Mouse (Mus musculus) 416B (cell line): ENCODE results near the gene Tacr2.

ENCODE experiments used
- DNase-seq: peaks from one replicate; pipeline ENCODE4 v3.0.0; 2011; ENCODE audit warnings: low read depth

The Tacr2 gene

DNA sequence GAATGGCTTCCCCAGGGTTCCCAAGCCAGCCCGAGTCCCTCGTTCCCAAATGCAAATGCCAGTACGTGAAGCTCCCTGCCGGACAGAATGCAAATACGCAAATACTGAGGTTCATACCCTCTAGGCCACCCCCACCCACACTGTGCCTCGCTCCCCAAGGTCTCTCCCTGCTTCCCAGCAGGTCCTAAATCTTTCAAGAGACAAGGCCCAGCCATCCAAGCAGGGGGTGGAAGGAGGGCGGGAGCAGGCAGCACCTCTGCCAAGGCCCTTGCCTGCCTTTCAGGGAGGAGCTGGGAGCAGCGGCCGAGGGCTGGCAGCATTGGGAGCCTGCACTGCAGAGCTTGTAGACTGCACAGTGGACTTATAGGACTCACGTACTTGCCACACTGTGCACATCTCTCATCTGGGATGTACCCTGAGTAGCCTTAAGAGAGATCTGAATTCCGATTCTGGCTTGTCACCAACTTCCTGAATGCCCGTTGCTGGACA, at the start of gene Tacr2:
TSS of gene Tacr2 (plus strand) at position 439 of the 489 bp plus-strand sequence.
- DNase-seq = no peak

DNA sequence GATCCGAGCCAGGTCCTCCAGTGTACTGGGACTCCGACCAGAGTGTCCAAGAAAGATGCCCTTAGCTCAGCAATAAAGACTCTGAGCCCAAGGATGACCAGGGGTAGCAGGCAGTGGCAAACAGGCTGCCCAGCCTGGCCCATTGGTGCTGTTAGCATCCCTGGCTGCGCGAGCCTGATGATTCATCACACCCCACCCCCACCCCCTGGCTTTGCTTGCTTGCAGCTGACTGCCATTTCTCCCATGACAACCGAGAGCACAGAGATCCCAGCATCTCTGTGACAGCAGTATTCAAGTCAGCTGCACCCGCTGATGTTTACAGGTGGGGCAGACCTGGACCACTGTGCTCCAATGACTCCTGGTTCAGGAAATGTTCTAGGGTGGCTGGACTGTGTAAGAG, 49.7 kb upstream of the Tacr2 start:
- no peak for DNase-seq

DNA sequence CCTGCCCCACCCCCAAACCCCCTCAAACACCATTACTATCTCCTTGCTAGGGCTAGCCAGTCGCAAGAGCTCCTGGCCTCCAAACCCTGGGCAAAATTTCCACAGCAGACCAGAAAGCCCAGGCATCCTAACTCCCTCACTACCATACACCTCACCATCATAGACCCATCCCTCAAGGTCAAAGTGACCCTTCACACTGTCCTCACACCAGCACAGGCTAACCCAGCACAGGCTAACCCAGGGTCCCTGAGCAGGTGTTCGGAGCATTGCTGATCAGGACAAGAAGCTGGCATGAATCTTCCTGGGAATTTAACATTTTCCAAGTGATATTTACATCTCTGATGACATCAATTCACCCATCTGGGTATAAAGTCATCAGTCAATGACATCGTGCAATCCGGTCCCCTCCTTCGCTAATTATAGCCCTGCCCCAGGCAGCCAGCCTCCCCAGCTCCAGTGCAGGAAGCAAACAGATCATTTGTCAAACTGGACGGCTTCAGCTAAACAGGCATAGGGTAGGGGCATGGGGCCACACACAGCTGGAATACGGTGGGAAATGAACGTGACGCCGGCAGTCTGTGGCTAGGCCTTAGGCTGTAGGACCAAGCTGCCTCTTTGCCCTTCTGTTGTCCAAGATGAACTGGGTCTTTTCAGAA, 43.9 kb upstream of the Tacr2 start:
- DNase-seq = no peak

DNA sequence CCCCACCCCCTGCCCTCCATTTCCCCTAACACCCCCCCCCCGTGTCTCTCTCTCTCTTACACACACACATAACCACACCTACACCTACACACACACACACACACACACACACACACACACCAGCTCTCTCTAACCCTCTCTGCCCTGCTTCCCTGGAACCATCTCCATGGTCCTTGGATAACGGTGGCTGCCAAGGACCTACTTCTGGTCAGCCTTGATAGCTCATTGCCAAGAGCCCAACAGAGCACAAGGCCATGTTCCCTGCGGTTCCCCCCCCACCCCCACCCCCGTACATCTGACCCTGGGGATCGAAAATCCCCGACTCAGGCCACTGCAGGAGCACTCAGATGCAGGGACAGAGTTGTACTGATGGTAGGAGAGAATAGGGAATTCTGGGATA, 40.9 kb upstream of the Tacr2 start:
- DNase-seq = no peak

DNA sequence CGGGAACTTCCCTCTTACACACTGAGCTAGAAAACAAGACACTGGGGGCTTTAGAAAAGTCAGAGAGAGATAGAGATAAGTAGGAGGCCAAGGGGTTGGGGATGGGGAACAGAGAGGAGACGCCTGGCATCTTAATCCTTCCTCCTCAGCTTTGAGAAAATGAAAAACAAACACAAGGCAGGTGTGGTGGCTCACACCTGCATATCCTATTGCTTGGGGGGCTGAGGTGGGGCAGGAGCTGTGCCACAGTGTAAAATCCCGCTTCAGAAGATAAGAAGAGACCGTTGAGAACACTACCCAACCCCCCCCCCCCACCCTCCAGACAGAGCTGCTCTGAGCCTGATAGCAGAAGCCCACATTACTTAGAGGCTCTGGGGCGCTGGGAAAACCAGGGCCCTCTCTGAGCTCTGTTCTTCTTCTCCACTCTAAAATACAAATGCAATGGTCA, 37.0 kb upstream of the Tacr2 start:
- DNase-seq = no peak

DNA sequence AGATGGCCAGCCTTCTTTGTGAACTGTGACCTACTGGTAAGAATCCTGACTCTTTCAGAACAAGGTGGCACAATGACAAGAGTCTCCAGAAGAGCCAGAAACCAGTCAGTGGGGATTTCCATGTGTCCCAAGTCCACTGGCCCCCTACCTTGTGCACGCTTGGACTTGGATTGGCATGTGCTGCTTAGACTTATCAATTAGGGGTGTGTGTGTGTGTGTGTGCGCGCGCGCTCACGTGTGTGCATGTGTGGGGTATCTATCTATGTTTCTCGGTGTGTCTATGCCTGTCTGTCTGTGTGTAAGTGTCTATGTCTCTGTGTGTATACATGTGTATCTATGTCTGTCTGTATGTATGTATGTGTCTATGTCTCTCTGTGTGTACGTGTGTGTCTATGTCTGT, 36.6 kb upstream of the Tacr2 start:
- DNase-seq = no peak

DNA sequence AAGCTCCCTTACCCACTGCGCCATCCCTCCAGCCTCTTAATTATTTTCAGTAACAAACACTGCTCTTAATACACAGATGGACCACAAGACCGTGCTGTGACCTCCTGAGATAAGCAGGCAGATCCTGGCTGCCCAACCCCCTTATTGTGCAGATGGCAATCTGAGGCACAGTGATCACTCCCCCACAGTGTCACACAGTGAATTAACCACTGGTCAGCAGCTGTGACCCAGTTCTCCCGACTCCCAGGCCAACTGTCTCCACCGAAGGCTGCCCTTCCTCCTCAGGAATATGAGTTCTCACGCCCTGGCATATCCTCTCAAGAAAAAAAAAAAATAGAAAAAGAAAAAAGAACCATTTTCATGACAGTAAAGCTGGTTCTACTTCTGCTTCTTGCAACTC, 35.6 kb upstream of the Tacr2 start:
- peak; percentile 14 for DNase-seq

DNA sequence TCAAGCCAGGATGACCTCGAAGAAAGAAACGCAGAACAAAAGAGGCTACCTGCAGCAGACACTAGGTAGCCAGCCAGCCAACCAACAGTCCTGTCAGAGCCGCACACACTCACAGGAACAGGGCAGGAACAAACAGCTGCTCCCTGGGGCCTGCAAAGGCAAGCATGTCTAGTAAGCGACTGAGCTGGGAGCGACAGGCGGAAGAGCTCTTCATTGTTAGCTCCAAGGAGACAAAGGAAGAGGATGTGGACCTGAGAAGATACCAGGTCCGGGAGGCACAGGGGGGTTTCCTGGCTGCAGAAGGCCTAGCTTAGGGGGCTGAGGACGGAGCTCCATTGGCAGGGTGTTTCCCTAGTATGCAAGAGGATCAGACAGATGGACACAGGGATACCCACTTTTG, 35.0 kb upstream of the Tacr2 start:
- DNase-seq = no peak

DNA sequence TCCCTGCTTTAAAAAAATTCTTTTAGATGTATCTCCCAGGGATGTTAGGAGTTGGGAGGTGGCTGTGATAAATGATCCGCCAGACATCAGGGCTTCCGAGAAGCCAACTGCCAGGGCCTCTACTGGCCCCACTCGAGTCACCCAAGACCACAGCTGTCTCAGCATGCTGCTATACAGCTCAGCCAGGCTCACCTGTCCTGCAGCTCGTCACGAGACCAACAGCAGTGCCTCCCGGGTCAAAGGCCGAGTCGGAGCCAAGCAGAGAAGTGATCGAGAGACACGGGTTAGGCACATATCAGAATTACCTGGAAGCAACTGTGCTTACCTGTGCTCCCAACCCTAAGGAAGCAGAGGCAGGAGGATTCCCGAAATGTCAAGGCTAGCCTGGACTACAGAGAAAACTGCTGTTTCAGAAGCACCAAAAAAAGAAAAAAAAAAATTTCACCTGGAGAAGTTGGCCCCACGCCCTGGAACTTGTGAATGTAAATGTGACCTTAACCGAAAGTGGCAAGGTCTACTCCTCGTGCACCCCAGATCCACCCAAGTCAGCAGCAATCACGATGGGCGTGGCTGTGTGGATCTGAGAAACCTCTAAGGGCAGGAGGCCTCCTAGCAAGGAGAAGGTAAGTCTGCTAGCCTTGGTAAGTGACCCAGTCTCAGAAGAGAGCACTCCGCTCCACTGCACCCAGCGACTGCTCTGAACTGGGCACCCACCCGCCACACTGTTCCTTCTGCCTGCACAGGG, 34.0 kb upstream of the Tacr2 start:
- no peak for DNase-seq

DNA sequence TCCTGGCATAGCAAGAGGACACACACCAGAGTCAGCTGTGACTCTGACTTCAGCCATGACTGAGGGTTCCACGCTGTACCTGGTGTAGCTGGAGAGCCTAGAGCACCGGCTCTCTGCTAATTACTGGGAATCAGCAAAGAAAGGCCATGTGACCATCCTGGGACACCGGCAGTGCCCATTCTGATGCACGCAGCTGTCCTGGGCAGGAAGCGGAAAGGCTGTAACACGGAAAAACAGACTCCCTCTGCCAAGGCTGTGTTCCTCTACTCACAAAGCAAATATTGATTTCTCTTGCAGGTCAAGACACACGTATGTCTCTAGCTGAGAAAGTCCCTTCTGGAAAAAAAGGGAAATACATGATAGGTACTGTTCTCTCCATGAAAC, 33.5 kb upstream of the Tacr2 start:
- no peak for DNase-seq

DNA sequence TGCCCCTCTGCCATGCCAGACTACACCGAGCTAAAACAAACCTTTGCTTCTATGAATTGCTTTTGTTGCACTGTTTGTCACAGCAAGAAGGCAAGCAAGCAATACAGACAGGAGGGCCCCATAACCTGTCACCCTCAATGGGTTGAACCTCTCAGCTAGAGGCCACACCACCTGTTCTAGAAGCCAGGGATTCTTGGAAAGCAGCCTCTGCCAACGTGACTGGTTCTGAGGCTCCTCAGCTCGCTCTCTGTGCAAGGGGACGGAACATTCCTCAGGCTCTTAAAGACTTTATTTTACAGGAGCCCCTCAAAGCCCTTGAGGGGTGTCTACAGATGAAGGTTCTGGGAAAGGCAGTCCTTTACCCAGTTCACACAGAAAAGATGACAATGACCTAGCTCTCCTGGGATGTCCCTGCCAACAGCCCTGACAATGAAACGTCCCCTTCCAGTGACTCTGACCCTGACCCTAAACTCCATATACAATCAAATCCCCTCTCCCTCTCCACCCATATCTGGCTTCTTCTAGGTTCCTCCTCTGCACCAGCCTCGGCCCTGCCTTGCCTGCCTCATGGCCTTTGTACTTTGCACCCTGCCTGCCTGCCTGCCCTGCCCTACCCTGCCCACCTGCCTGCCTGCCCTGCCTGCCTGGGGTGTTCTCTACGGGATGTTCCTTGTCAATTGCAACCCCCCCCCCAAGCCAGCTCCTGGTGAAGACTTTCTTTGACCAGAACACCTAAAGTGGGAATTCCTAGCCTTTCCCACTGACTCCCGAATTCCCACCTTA, 31.3 kb upstream of the Tacr2 start:
- DNase-seq = no peak

DNA sequence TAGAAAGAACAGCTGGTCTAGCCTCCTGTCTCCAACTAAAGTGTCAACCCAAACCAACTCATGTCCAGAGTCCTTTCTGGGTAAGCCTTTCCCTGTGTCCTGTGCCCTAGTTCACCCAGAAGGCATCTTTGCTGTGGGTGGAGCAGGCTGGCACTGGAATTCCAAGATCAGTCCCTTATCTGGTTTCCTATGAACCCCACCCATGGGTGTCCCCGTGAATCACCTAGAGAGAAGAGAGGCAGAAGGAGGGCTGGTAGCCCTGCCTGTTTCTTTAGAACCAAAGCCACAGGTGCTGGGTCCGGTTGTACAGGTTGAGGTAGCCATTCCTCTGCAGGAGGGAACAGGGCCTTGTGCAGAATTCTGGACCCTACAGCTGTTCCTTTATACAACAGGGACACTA, 30.6 kb upstream of the Tacr2 start:
- DNase-seq = no peak

DNA sequence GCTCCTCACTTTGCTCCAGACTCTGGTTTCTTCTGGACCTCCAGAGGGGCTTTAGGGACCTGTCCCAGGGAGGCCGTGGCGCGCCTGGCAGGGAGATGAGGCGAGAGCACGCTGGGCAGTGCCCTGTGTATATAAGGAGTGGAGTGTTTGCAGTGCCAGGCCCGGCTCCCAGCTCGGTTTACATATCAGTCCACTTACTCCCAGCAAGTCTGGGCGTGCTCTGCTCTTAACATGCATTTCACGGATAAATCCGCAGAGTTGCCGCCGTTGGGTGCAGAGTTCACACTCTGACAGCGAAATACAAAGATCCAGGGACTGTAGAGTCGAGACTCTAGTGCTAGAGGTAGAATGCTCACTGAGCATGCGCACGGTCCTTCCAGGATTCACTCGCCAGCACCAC, 29.5 kb upstream of the Tacr2 start:
- DNase-seq = no peak

DNA sequence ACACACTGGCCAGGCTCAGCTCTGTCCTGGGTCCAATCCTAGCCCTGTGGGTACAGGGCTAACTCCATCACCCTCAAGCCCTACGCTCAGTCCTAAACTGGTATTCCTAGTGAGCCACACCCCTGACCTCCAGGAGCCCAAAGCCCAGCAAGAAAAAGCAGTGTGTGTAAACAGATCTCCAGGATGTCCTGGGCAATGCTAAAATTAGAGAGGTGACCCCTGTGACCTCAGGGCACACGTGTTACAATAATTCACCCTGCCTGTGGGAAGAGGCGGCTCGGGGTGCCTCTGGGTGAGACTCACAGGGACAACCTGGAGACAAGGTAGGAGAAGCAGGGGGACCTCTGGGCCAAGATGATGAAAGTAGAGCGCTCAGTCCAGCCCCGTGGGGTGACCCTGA, 28.0 kb upstream of the Tacr2 start:
- no peak for DNase-seq

DNA sequence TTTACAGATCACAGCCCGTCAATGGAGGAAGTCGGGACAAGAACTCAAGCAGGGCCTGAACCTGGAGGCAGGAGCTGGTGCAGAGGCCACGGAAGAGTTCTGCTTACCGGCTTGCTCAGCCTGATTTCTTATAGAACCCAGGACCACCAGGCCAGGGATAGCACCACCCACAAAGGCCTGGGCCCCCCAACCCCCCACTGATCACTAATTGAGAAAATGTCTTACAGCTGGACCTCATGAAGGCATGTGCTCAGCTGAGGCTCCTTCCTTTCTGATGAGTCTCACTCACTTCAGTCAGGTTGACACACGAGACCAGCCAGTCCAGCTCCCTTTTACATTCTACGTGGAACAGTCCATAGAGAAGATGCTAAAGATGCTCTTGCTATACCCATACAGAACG, 26.4 kb upstream of the Tacr2 start:
- DNase-seq = no peak

DNA sequence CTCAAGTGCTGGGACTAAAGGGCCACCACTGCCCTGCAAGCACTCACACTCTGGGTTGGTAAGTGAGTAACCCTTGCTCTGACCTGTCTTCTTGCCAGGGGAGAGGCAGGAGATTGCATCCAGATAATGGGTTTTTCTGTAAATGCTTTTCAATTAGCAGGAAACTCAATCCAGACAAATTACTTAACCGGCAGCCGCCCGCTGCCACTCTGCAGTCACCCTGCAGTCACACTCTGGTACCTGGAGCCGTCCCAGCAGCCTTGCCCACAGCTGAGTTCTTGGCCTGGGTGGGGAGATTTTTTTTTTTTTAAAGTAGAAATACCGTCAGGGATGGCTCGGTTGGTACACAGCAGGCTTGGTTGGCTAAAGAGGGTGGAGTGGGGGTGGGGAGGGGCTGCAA, 24.1 kb upstream of the Tacr2 start:
- no peak for DNase-seq

DNA sequence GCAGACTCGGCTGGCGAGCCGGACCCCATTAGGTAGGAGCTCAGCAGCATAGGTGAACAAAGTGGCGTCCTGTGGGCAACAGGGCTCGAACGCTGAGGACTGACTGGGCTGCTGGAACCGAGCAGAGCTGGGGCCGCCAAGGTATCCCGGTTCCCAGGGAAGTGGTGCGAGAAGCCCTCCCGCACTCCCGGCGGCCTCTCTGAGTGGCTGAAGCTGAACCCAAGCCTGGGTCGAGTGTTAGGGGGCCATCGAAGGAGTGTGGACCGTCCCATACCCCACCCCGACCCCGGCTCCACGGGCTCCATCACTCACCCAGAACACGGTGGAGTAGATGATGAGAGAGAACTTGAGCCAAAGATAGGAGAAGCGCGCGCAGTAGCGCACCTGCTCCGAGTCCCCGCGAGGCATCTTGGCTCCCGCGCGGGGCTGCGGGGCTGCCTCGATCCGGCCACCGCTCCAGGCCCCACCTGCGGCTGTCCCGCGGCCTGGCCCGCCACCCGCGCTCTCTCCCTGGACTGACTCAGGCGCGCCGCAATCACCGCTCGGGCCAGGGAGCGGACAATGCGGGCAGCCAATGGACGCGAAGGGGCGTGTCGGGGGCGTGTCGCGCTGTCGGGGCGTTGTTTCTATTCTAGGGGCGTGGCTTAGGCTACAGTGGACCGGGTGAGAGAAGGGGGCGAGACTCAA, 21.4 kb upstream of the Tacr2 start, which contains the start of gene Tspan15:
TSS of gene Tspan15 (minus strand) at position 544 of the 687 bp plus-strand sequence.
- DNase-seq = no peak

DNA sequence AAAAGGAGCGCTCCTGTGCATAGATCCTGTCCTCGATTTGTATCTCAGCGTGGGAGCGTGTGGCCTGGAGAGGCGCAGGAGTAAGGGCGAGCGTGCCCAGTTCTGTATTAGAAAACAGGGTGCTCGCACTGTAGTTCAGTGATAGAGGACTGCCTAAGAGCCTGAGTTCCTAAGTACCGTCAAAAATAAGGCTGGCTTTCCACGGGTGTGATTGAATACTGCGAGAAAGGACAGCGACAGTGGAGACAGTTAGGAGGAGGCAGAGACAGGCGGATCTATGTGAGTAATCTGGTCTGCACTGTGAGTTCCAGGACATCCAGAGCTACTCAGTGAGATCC, 20.9 kb upstream of the Tacr2 start:
- no peak for DNase-seq

DNA sequence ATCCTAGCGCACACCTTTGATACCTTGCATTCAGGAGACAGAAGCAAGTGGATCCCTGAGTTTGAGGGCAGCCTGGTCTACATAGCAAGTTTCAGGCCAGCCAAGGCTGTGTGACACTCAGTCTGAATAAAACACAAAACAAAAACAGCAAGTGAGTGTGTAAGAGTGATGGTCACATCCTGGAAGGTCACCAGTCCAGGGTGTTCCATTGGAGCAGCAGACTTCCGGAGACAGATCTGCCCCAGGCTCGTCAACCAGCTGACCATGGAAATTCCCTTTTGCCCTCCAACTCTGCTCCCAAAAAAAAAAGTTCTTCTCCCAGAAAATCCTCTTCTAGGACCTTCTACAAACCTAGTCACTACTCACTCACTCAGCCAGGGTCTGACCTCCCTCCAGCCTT, 20.4 kb upstream of the Tacr2 start:
- DNase-seq = no peak

DNA sequence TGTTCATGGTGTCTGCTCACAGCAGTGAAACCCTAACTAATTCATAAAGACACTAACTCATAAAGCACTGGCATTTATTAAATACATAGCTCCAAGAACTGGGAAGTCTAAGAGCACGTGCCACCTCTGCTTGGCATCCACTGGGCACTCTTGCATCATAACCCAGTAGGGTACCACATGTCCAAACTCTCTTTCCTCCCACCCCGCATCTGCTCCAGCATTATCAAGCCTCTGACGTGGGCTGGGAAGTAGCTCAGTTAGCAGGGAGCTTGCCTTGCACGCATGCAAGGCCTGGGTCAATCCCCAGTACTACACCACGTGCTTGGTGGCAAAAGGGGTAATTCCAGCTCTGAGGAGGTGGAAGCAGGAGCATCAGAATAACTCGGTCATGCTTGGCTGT, 16.1 kb upstream of the Tacr2 start:
- DNase-seq = no peak

DNA sequence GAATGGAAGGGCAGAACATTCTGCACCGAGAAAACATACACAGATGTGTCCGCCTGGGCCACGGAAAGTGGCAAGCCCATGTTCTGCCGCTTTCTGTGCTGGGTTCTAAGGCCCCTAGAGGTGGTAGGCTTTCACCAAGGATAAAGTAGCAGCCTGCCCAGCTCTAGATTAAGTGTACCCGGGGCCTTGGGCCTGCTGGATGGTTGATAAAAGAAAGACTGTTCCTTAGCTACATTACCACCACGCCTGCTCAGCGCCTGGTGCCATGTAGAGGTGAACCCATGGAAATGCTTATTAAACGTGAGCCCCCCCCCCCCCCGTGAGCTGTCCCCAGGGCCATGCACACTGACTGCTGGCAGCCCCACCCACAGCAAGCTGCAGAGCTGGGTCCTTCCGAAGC, 15.0 kb upstream of the Tacr2 start:
- DNase-seq = no peak

DNA sequence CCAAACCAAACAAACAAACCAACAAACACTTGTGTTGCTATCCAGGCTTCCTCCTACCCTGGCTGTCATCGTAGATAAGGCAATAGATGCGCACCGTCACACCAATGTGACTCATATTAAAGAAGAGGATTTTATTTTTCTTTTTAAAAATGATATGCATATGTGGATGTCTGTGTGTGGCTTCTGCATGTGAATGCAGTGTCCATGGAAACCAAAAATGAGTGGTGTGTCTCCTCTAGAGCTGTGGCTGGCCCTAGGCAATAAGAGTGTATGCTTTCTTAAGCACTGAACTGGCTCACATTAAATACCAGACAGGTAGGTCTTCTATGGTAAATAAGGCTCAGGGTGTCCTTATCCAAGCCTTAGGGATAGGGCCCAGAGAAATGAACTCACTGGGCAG, 13.6 kb upstream of the Tacr2 start:
- DNase-seq = no peak

DNA sequence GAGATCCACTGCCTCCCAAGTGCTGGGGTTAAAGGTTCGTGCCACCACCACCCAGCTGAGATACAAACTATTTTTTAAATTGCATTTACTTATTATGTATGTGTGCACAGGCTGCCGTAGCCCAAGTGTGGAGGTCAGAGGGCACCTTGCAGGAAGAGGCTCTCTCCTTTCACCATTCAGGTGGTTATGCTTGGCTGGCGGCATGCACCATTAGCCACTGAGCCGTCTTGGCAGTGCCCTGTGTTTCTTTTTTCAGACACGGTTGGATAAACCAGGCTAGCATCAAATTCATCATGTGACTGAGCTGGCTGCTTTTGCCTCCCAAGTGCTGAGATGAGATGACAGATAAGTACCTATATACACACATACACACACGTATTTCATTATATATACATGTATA, 13.0 kb upstream of the Tacr2 start:
- DNase-seq = no peak
